Mouse (Mus musculus) cortical plate, adult 2 months (tissue): ENCODE measurements around the gene Pdgfa.

Experiments used
- CTCF ChIP-seq: fragments of 200-500 bp; IDR thresholded peaks from 2 replicates; pipeline ENCODE4 v1.5.1; 2011; ENCODE audit warnings: mild to moderate bottlenecking, control low read depth, low read length; ENCODE audit not compliant: insufficient read depth; ENCODE audit errors: extremely low read depth
- POLR2A ChIP-seq: fragments of 200-500 bp; IDR thresholded peaks from 2 replicates; pipeline ENCODE4 v1.6.1; 2011; ENCODE audit warnings: mild to moderate bottlenecking, low read length, control low read depth; ENCODE audit not compliant: insufficient read depth; ENCODE audit errors: extremely low read depth

GRCm38 (mm10) chr5:138938572-138939163, 58.5 kb downstream of the Pdgfa start:
- TF ChIP-seq POLR2A (no peak), CTCF (no peak)
